8 mouse cellular contexts compared by ENCODE assay signal in the genomic region with DNA sequence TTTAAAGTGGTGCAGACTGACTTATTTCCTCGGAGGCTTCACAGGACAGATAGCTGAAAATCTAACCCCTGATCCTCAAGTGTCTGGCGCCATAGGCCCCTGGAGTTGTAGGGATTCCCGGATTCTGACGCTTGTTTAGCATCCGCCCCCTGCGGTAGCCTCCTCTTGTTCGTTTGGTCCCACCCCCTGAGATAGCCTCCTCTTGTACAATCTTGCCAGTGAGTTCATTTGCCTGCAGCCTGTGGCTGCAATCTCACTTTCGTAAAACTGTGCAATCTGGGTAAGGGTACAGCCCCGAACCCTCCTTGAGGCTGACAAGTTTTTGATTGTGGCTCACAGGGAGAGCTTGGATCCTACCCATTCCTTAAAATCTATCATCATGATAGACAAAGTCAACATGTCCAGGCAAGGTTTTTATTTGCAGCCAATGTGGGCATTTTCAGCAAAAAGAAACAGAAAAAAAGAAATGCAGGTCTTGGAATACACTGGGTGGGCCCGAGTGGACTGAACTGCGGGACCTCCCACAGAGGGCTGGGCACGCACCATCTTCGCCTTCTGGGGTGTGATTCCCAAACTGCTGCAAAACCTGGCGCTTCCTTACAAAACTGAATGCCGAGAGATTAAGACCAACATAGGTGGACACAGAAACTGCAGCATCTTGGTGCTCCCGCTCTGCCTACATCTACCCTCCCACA. TPM values are rescaled to one million over a fixed set of nuclear protein-coding genes. Genes with fewer than 3 reads are reported as not detected.
DNase-seq lines count a peak whose midpoint lies in the region; ATAC-seq and TF ChIP-seq lines count a peak whose summit lies in the region.

No protein-coding gene starts in this region.

- peak overlapping the region; percentile 88 for H3K27ac ChIP-seq in forebrain, embryonic 14.5 days (ENCODE audit: low read depth, low read length)
- H3K27ac ChIP-seq in liver, embryonic 13.5 days: peak overlapping the region; percentile 95

- peaks cover 74% of the 10 kb centered on the region for H3K9me3 ChIP-seq in E14TG2a.4 (ENCODE audit: low read length)
- H3K9me3 ChIP-seq in forebrain, embryonic 14.5 days (replicated peaks; ENCODE audit: control insufficient read depth, low read length): no peaks in the 10 kb centered on the region
- H3K9me3 ChIP-seq in liver, embryonic 13.5 days (replicated peaks): no peaks in the 10 kb centered on the region

- peaks cover 24% of the 10 kb centered on the region for H3K4me1 ChIP-seq in E14TG2a.4 (replicated peaks; ENCODE audit: low read depth, low read length)
- H3K4me1 ChIP-seq in forebrain, embryonic 14.5 days (ENCODE audit: control insufficient read depth, insufficient read depth, low read length): peaks cover 25% of the 10 kb centered on the region
- peaks cover 47% of the 10 kb centered on the region for H3K4me1 ChIP-seq in liver, embryonic 13.5 days (replicated peaks)

- peak overlapping the region; percentile 50; the same call in 1 of the 2 replicates for H3K9ac ChIP-seq in forebrain, embryonic 14.5 days (ENCODE audit: low read length)
- peak overlapping the region; percentile 73 for H3K9ac ChIP-seq in liver, embryonic 13.5 days

- peak; percentile 39 for DNase-seq in embryo, embryonic 10.5 days (ENCODE audit: low spot score)
- no peak for DNase-seq in embryo, embryonic 9.5 days (ENCODE audit: extremely low spot score)
- no peak for DNase-seq in forebrain, embryonic 14.5 days (ENCODE audit: low spot score)
- DNase-seq in liver, embryonic 13.5 days: no peak
- no peak for DNase-seq in spleen, postnatal 36 days (ENCODE audit: low spot score in 2 of 2)
- DNase-seq in adrenal gland, postnatal 14 days: no peak
- DNase-seq in thymus, postnatal 10 days (ENCODE audit: low spot score in 2 of 2): no peak

- no peak for ATAC-seq in forebrain, embryonic 14.5 days
- ATAC-seq in liver, embryonic 13.5 days (ENCODE audit: low read depth): no peak

- H3K36me3 ChIP-seq in E14TG2a.4 (ENCODE audit: insufficient read depth, low read length): no peaks in the 10 kb centered on the region
- H3K36me3 ChIP-seq in forebrain, embryonic 14.5 days (ENCODE audit: control insufficient read depth, insufficient read depth, low read length): no peaks in the 10 kb centered on the region
- H3K36me3 ChIP-seq in liver, embryonic 13.5 days: no peaks in the 10 kb centered on the region

- peaks cover 8% of the 10 kb centered on the region for H3K27me3 ChIP-seq in E14TG2a.4 (ENCODE audit: insufficient read depth, low read length)
- H3K27me3 ChIP-seq in forebrain, embryonic 14.5 days (replicated peaks; ENCODE audit: control insufficient read depth, insufficient read depth, low read length): no peaks in the 10 kb centered on the region
- H3K27me3 ChIP-seq in liver, embryonic 13.5 days: no peaks in the 10 kb centered on the region

- peak overlapping the region; percentile 84 for H3K4me2 ChIP-seq in forebrain, embryonic 14.5 days (ENCODE audit: low read length)
- peak overlapping the region; percentile 94 for H3K4me2 ChIP-seq in liver, embryonic 13.5 days

- WGBS in forebrain, embryonic 14.5 days: 45% methylated on average over 16 of the region's 16 CpGs
- WGBS in liver, embryonic 13.5 days (ENCODE audit: insufficient replicate concordance): 69% methylated on average over 16 of the region's 16 CpGs

- TF ChIP-seq CTCF in E14TG2a.4 (conservative IDR thresholded peaks at IDR 0.05; ENCODE audit: low read length): no peak

- H3K4me3 ChIP-seq in E14TG2a.4 (replicated peaks; ENCODE audit: low read length): 0 out of 2 replicates have a peak overlapping the region, but pooled peaks have one; percentile 3
- H3K4me3 ChIP-seq in forebrain, embryonic 14.5 days (ENCODE audit: low read depth, low read length): 0 out of 2 replicates have a peak overlapping the region, but pooled peaks have one; percentile 47
- H3K4me3 ChIP-seq in liver, embryonic 13.5 days (replicated peaks): peak overlapping the region; percentile 67

RNA-seq across cellular contexts. Expression of a gene that starts 33.5 kb away (rescaled TPM):
- polyA plus RNA-seq in forebrain, embryonic 14.5 days (2014; fragmentation: Nextera tagmentation; extraction: Ambion mirVana): 3,852 and 3,863 TPM in 2 replicates
- 712 and 750 TPM in 2 replicates for polyA plus RNA-seq in liver, embryonic 13.5 days (2015; fragmentation: Nextera tagmentation; extraction: Ambion mirVana)
- 1,064 and 1,109 TPM in 2 replicates for total RNA-seq in adrenal gland, postnatal 14 days (2021)

RNA-seq across cellular contexts. Expression of a gene that starts 46.5 kb away (rescaled TPM):
- 0.75 and 1.4 TPM in 2 replicates for polyA plus RNA-seq in forebrain, embryonic 14.5 days (2014; fragmentation: Nextera tagmentation; extraction: Ambion mirVana)
- not detected in 2 replicates for polyA plus RNA-seq in liver, embryonic 13.5 days (2015; fragmentation: Nextera tagmentation; extraction: Ambion mirVana)
- 0.37 and 0.71 TPM in 2 replicates for total RNA-seq in adrenal gland, postnatal 14 days (2021)

Comparison
In these comparisons a context has a peak if more than half of its experiments do, and no peak if none do; other contexts are left out.
1. H3K4me3 ChIP-seq: peak in every context shown above with its lines; median percentile 67 in liver, embryonic 13.5 days; 47 in forebrain, embryonic 14.5 days; 3 in E14TG2a.4.